Mouse (Mus musculus): Measurements from ENCODE around the gene Eci1. TPM values are rescaled to one million over a fixed set of nuclear protein-coding genes. Genes with fewer than 3 reads are reported as not detected.
"Not testable (repeated sequence)": the region's sequence is repeated elsewhere in the genome, so short reads cannot be mapped to it uniquely, and the experiment has no call there.

The Eci1 gene
- total RNA-seq, 2 experiments from 2014 or later: 228 to 310 TPM

DNA sequence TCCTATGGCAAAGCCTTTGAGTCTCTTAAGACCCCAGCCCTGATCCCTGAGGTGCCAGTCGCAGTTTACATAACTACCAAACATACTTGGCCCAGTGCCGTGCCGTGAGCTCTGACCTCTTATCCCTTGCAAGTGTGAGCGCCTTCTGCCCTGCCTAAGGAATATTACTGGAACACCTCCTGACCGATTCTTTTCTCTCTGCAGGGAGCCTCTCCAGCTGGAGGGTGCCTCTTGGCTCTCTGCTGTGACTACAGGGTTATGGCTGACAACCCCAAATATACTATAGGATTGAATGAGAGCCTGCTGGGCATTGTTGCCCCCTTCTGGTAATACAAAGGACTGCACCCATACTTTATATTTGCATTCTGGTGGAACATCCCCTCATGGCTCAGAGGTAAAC is 10.6 kb downstream of the Eci1 start:
- DNase-seq: no peak

DNA sequence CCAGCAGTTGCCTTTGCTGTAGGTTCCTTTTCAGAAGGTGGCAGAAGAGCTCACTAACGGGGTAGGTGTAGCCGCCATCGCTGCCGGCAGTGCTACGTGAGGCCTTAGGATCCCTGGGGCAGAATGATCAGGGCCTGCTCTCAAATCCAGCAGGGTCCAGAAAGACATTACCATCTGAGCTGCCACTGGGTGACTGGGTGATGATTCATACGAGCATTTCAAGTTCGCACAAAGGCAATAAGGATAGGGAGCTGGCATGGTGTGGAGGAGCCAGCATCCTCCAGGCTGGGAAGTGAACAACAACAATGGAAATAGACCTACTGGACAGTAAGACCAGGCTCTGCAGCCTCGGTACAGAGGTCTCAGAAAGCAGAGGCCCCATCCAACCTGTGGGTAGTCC is 13.9 kb downstream of the Eci1 start:
- peak; percentile 30 for DNase-seq

DNA sequence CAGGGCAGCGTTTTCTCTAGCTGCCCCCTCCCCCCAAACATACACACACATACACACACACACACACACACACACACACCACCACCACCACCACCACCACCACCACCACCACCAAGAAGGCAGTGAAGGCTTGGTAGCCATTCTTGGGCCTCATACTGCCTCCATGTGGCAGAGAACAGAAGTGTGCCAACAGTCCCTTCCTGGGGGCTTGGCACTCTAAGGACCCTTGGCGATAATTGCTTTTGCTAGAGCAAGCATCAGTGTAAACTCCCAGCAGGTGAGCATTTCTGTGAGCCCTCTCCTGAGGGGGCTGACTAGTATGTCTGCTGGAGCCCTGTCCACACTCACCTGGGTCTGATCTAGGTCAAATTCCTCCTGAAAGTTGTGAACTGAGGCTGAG is 14.7 kb downstream of the Eci1 start:
- no peak for DNase-seq

DNA sequence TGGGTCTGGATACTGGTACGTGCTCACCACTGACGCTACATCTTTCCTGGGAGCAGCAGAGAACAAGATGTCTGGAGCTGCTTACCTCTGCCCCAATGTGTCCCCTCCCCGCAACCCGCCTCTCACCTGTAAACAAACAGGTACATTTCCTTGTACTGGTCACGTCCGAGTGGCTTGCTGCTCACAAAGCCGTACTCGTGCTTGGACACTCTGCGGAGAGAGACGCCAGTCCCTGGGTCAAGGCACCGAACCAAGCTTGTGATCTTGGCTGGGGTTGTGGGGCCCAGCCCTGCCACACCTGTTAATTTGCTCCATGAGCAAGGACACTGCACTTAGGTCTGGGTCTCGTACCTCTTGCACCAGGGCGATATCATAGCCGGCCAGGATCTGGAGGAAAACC is 15.7 kb downstream of the Eci1 start:
- no peak for DNase-seq

DNA sequence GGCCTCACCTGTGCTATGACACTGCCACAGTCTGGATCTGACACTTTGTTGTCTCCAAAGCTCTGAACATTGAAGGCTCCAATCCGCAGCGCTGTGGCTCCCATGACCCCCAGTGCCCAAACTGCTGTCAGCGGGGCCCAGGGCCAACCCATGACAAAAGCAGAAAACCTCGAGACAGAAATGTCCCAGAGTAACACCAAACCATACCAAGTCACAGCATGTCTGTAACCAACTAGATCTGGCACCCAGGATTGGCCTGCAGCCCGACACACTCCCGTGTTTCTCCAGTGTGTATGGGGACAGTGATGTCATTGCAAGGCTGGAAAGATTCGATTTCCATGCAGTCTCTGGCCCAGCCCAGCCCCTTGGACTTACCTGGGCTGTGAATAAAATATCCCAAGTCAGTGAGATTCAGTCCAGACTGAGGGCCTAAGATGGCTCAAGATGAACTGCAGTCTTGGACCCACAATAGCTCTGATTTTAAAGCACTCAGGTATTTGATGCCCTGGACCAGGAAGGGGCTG is 16.3 kb downstream of the Eci1 start, which contains the start of gene Dnase1l2:
Dnase1l2 (minus strand) TSS at position 474 of the 524 bp plus-strand sequence.
- DNase-seq: no peak

DNA sequence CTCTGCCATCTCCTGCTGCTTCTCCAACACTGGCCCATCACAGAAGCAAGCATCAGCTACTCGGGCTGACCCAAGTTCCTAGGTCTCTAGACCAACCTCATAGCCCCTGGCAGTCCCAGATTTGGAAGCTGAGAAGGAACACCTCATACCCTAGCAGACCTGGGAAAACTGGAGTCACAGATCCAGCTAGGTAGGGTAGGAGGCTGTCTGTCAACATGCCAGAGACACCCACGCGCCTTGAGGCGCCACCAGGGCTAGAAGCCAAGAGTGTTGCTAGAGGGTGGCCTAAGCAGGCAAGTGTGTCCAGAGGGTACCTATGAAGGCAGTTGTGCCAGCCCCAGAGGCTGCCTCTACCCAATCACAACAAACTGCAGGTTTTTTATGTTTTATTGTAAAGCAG is 17.0 kb downstream of the Eci1 start:
- no peak for DNase-seq

DNA sequence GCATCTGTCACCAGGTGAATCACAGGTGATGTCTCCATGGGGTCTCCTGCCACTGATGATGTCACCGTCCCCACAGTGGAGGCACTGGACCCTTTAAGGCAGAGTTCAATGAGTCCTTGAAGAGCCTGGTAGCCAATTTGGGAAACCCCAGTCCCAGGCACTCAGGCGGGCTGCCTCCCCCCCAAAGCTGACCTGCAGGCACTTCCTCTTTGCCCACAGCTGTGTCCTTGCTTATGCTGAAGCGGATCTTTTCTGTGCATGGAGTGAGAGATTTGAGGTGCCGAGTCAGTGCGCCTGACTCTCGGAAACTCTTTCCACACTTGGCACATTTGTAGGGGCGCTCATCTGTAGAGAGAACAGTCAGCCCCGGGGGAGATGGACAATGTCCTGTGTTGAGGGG is 20.1 kb downstream of the Eci1 start:
- no peak for DNase-seq

DNA sequence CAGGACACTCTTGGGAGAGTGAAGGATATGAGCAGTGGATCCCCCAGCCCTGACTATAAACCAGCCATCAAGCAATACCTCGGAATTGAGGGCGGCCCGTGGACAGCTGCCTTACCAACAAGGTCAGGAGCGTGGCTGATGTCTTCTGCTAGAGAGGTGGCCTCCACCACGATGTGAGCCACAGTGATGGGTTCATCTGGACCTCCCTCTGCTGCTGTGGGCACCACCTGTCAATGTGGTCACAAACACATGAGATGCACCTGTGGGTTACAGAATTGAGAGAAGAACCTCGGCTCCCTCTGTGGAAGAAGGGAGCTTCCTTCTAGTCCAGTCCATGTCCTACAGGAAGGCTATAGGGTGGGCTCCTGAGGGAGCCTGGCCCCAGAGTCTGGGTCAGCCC is 23.1 kb downstream of the Eci1 start:
- DNase-seq: no peak

DNA sequence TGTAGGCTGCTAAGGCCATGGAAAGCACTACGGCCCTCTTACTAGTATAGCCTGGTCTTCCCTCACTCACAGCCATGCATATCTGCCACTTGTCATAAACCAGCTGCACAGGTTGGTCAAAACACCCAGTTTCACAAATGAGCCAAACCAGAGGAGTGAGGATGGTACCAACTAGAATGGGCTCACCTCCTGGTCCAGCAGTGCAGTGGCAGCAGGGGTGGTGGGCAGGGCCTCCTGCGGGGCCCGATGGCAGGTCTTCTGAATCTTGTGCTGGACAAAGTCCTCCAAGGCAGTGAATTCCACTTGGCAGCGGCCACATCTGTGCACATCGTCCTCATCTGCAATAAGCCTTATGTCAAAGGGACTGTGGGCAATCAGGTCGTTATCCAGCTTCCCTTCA is 24.8 kb downstream of the Eci1 start:
- DNase-seq: no peak

DNA sequence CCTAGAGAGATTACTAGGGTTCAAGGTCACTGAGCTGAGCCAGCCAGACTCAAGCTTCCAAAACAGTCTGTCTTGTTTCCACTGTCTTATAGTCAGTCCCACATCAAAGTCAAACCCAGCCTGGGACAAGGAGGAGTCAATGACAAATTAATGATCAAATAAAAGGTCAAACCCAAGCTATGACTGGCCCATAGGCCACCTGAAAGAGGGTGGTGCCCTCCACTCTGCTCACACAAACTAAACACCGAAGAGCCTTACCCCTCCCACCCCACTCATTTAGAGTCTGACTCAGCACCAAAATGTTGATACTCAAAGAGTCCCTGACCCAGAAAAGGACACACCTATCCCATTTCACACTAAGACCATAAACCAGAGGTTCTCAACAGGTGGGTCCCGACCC is 26.9 kb downstream of the Eci1 start:
- DNase-seq: no peak

DNA sequence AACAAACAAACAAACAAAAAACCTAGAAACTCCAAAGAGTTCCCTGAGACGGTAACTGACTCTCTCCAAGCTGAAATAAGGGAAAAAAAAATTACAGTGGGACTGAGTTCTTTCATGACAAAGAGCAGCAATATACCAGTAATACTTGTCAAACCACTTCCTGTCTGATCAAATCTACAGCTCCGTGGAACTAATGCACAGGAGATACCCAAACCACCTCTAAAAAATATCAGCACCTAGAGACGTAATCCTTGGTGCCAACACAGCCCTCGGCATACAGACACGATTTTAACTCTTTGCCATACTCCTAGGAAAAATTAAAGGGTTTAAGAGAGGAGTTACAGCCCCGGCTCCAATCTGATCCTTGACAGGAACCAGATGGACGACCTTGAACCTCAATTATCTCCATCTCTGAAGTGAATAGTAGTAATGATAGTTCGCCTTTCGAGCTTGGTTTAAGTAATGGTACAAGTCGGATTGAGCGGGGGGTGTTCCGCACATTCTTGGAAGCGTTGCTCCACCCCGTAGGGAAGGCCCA is 27.8 kb downstream of the Eci1 start:
- DNase-seq: no peak

DNA sequence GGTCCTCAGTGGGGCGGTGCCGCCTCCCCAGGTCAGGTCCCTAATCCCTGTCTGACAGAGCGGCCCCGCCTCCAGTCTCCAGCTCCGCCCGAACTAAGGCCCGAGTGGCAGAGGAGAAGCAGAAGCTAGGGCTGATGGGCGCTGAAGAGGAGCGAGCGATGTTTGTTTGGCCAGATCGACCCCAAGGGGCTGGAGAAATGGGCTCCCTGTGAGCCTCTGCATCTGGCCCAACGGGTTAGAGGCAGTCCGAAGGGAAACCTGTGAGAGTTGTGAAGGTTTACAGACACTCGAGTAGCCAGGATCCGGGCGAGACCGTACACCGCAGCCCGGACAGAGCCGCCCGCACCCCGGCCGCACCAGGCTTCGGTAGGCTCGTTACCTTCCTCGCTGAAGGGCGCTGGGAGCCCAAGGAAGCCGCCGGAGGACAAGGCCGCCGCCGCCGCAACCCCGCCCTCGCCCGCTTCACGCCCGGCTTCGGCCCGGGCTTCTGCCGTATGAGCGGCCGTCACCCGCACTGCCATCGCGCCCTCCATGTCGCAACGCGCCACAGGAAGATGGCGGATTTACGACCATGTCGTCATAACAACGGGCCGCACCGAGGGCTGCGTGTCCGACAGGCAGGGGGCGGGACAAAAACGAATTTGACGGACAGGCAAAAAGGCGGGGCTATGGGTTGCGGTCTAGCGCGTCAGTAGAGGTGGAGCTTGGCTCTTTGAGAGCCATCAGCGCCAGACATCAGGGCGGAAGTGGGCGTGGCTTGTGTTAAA is 28.5 kb downstream of the Eci1 start:
- DNase-seq: peak; percentile 99 to 100

DNA sequence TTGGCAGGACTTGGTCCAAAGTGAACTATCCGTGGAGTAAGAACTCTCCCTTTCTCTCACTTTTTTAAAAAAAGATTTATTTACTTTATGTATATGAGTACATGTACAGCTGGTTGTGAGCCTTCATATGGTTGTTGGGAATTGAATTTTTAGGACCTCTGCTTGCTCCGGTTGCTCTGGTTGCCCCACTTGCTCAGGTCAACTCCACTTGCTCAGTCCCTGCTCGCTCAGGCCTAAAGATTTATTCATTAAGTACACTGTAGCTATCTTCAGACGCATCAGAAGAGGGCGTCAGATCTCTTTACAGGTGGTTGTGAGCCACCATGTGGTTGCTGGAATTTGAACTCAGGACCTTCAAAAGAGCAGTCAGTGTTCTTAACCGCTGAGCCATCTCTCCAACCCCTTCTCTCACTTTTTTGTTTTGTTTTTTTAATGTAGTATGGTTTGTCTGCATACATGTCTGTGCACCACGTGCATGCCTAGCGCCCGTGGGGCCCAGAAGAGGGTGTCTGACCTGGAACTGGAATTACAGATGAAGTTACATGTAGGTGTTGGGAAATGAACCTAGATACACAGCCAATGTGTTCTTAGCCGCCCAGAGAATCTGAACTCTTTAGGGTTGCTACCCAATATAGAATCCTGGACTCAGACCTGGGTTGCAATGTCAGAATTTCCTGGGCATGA is 29.2 kb downstream of the Eci1 start:
- DNase-seq: not testable (repeated sequence)

DNA sequence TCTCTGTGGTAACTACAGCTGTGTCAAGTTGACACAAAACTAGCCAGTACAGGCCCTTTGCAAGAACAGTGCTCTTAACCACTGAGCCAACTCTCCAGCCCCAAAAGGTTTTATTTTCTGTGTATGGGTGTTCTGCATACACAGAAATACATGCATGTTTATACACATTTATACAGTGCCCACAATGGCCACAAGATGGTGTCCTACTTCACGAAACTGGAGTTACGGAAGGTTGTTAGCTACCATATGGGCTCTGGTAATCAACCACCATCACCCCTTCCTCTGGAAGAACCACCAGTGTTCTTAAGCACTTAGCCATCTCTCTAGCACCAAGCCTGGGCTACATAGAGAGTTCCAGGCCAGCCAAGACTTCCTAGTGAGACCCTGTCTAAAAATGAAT is 35.1 kb downstream of the Eci1 start:
- no peak for DNase-seq

DNA sequence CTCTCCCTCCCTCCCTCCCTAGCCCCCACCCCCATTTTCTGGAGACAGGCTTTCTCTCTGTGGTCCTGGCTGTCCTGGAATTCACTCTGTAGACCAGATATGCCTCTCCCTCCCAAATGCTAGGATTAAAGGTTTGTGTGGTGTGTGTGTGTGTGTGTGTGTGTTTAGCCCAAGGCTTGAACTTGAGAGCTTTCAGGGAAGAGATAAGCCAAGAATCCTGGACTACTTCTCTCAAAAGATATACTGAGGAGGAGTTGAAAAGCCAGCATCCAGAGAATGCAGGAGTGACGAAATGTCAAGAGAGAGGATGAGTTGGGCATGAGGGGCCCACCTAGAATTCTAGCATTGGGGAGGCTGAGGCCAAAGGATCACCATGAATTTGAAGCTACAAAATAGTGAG is 36.5 kb downstream of the Eci1 start:
- DNase-seq: no peak

DNA sequence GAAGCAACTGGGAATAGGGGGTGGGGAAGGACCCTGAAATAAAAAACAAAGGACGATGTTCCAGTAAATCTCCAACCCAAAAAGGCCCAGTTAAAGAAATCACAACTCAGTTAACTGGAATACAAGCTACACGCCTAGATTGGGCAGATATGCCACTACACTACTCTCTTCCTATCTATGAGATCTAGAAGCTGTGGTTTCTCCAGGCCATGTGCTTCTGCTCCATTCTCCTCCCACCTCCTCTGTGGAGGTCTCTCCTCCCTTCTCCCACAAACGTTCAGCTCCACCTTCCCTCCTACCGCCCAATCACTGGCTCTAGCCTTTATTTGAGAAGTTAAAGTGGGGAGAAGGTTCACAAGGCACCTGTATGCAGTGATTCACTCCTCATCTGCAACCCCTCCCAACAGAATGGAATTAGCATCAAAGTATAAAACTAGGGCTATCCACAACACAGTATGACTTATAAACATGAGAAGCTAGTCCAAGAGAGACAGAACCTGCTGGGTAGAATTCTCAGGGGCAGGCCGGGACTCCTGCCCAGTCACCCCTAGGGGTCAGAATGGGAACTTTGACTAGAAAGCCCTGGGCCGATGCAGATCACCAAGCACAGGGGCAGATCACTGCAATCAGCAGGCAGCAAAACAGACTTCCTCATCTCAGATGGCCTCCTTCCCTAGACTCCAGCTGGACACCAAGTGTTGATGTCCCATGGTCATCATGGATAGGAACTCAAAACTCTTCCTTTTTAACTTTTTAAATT is 37.1 kb downstream of the Eci1 start:
- no peak for DNase-seq

DNA sequence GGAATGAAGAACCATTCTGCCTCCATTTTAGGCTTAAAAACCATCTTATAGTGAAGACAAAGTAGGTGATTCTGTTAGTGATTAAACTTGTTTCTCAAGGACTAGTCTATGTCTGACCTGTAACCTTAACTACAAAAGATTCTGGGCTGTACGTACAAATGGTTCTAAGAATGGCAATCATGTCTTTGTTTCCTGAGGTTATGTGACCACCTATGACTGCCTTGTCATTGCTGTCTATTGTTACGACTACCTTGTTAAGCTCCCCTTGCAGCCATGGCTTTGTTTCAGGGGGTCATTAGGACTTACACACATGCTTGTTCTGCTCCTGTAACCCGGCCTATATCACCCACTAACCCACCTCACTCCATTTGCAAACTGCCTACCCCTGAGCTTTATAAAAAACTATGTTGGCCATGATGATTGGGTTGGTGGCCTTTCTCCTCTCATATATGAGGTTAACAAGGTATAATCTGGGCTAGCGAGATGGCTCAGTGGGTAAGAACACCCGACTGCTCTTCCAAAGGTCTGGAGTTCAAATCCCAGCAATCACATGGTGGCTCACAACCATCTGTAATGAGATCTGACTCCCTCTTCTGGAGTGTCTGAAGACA is 42.3 kb downstream of the Eci1 start:
- DNase-seq: no peak

DNA sequence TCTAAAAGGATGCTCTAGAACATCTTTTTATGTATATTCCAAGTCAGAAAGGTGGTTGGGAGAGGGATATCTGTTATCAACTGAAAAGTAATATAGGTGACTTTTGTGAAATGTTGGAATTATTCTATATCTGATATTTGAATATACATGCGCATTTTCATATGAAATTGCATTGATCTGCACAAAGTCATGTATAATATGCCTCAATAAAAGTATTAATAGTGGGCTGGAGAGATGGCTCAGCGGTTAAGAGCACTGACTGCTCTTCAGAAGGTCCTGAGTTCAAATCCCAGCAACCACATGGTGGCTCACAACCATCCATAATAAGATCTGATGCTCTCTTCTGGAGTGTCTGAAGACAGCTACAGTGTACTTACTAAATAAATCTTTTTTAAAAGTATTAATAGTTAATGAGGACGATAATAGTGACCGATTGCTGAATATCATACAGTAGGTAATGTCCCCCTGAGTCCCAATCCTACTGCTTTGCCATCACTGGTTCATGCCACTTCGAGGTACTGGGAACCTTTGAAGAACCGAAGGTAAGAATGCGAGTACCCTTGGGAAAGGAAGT is 43.0 kb downstream of the Eci1 start:
- no peak for DNase-seq

DNA sequence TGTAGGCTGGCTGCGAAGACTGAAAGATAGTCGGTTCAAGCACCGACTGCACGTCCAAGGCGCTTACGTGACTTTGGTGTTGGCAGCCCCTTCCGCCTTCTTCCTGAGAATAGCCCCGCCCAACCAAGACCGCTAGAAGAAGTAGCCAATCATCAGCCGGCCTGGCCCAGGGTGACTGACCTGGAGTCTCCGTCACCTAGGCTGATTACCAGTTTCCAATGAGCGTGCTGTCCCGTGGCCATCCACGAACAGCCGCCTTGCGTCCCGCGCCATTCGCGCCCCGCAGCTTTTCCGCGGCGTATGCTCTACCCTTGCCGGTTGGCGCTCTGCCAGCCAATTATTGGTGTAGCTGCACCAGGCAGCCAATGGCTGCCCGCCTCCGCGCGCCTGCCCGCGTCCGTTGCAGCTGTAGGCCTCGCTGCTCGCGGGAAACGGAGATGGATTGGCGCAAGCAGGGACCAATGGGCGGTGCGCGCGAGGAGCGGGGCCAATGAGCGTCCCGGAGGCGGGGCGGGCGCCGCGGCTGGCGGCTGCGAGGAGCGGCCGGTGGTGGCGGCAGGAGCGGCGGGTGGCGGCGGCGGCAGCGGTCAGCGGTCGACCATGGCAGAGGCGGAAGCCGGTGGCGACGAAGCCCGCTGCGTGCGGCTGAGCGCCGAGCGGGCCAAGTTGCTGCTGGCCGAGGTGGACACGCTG is 43.6 kb downstream of the Eci1 start, which contains the start of the genes E4f1 and Pgp:
E4f1 (minus strand) TSS at position 404 of the 693 bp plus-strand sequence.
Pgp (plus strand) TSS at position 483 of the 693 bp plus-strand sequence.
- peak; percentile 99 for DNase-seq

DNA sequence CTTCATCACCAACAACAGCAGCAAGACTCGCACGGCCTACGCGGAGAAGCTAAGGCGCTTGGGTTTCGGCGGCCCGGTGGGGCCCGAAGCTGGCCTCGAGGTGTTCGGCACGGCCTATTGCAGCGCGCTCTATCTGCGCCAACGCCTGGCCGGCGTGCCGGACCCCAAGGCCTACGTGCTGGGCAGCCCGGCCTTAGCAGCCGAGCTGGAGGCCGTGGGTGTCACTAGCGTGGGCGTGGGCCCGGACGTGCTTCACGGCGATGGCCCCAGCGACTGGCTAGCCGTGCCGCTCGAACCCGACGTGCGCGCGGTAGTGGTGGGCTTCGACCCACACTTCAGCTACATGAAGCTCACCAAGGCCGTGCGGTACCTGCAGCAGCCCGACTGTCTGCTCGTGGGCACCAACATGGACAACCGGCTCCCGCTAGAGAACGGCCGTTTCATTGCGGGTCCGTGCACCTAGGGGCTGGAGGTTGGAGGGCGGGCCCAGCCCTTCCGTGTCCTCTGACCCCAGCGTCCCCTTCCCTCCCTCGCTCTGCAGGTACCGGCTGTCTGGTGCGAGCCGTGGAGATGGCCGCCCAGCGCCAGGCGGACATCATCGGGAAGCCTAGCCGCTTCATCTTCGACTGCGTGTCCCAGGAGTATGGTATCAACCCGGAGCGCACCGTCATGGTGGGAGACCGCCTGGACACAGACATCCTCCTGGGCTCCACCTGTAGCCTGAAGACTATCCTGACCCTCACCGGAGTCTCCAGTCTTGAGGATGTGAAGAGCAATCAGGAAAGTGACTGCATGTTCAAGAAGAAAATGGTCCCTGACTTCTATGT is 44.5 kb downstream of the Eci1 start:
- peak; percentile 51 to 65 for DNase-seq
